Mouse (Mus musculus): Measurements from ENCODE around the gene Gart.

The Gart gene

DNA sequence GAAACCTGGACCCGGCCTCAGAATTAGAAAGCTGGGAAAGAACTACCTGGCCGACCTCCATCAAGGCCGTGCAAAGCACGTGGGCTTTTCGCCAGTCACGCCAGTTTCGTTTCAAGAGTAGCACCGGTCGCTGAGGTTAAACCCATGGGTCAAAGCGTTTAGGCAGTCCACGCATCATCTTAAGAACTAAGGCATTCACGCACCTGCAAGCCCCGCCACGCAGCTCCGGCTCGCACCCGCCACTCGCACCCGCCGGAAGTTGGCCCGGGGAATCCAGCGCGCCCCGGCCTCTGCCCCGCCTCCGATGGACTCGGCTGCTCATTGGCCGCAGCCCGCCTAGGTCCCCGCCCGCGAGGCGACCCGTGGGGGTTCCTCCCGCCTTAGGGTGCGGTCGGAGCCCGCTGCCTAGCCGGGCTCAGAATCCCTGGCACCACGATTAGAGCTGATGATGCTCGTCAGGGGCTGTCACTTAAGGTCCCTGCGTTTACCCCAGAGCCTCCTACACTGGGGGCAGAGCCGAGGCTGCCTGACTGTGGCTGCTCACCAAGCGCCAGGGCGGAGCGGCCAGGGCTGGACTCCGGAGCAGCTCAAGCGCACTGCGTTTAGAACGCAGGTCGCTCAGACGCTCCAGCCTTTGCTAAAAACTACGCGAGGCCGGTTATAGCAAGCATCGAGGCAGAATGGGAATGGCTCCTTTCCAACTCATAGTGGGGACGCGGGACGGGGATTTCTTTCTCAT, at the start of gene Gart:
Gene Gart, minus strand, starts transcription at position 272 of the 739 bp plus-strand sequence.
- DNase-seq, result peak; percentile 92

DNA sequence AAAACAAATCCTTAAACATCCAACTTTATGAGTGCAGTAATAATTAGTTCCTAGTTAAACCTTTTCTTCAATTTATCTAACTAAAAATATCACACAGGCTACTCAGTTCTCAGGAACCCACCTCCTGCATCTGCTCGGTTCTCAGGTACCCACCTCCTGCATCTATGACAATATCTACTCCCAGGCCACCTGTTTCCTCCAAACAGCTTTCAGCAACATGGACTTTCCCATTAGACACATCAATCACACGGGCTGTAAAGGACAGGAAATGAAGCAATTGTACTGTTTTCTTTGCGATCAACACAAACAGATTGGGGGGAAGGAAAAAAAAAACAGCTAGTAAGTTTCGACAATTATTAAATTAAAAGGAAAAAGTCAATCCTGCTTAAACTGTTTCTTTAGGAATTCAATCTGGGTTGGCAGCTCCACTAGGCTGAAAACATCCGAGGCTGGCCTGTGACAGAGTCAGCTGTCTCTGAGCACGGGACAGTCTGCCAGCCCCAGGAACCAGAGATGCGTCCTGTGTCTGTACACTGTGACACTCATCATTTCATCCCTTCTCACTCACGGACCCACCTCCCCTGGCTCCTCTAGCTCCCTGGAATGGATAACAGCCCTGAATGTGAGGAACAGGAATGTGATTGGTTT, 48.5 kb upstream of the Gart start:
- DNase-seq, result no peak

DNA sequence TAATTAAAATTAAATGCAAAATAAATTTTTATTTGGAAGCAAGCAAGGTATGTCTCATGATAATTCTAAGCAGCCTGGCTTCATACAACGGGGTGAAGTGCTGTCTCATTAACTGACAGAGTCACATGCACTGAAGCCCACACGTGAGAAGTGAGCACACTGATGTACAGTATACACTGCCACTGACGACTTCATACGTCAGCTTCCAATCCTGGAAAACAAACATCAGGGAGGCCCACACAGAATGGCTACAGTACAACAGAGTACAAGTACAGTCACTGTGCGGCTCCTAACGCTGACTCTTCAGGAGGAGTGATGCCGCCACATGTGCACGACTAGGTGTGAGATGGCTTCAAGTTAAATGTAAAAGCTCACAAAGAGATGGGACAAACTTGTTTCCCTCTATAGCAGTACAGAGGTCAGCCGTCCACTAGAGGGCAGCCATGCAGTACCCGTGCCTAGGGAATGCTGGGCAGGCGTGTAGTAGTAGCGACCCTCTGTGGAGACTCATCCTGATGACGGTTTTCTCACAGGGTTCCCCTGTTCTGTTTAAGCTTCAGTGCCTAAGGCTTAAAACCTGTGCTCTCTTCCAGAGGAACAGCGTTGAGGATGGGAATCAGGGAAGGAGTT, 47.8 kb upstream of the Gart start:
- DNase-seq, result peak; percentile 44

- DNase-seq, result no peak
These were observed 43.0 kb upstream of the Gart start for GRCm38 (mm10) chr16:91689791-91690190.

DNA sequence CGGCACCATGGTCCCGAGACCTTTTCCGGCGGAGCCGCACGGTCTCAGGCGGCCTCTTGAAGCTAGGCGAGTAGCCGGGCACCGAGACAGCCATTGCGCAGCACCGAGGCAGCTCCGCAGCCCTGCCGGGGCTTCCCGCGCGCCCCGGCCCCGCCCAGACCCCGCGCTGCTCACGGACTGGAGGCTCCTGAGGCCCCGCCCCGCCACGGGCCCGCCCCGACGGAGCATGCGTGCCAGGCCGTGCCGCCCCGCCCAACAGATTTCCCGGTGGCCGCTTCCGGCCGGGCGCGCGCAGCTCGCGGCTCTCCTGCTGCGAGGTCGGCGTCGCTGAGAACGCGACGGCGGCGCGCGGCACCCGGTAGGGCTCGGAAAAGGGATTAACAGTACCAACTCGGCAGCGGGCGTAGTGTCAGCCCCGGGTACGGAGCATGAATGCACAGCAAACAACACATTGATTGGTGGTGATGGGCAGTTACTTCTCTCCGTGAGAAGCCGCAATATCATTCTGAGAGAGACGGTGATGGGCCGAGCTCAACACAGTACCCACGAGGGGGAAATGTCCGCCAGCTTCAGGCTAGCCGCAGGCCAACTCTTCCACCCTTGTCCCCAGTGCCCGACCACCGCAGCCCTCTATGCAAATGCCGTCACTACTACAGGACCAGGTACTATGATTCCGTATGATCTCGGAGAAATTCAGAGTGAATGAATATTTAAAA, 42.0 kb upstream of the Gart start, which contains the start of gene Donson:
Gene Donson, minus strand, starts transcription at position 152 of the 716 bp plus-strand sequence.
- DNase-seq, result peak; percentile 93

- DNase-seq, result no peak
These were observed 41.4 kb upstream of the Gart start for GRCm38 (mm10) chr16:91688023-91688618.

DNA sequence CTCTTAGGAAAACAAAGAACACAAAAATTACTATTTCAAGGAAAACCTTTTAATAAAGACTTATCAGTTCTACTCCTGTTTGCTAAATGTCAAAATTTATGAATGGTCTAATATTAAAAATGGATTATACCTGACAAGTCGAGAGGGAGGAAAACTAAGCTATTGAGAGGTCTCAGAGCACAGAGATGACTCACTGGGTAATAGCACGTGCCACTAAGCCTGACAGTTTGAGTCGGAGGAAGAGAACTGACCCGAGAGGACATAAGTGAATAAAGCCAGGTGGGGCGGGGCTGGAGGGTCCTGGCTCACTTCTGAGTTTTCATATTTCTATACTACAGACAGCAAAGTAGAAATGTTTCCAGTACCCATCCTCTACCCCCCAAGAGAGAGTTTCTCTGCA, 39.6 kb upstream of the Gart start:
- DNase-seq, result no peak

- DNase-seq, result no peak
These were observed 38.8 kb upstream of the Gart start for GRCm38 (mm10) chr16:91685526-91685925.

- DNase-seq, result no peak
These were observed 33.9 kb upstream of the Gart start for GRCm38 (mm10) chr16:91680656-91681055.

- no peak for DNase-seq
These were observed 31.6 kb upstream of the Gart start for GRCm38 (mm10) chr16:91678147-91678911.

GRCm38 (mm10) chr16:91674500-91674899, 27.7 kb upstream of the Gart start:
- no peak for DNase-seq

DNA sequence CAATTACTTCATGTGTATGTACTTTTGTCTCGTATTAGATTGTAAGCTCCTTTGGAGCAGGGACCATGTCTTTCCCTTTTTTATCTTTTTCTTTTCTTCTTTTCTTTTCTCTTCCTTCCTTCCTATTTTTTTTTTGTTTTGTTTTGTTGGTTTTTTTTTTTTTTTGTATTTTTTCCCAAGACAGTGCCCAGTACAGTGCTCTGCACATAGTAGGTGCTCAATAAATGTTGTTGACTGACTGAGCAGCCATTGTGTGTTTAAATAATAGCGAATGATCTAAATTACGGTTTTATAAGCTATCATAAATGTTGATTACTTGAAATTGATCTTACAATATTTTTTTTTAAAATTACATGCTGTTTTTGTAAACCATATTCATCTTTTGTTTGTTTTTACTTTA, 17.0 kb upstream of the Gart start:
- no peak for DNase-seq

GRCm38 (mm10) chr16:91662336-91662735, 15.6 kb upstream of the Gart start:
- DNase-seq, result no peak

DNA sequence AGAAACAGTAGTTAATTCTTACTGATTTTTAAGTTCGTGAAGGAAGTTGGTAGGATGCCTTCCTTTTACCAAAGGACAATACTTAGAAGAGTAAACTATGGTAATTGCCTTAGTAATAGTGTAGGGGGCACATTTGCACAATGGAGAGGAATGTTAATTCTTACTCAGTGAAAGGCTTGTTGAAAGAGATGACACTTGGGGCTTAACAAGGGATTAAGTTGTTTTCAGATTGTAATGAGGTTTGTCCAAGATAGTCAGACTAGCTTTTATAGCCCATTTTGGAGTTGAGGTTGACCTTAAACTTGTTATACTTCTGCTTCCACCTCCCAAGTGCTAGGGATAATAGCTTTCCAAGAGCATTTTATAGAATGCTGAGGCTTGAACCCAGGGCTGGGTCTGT, 14.6 kb upstream of the Gart start:
- DNase-seq, result no peak

DNA sequence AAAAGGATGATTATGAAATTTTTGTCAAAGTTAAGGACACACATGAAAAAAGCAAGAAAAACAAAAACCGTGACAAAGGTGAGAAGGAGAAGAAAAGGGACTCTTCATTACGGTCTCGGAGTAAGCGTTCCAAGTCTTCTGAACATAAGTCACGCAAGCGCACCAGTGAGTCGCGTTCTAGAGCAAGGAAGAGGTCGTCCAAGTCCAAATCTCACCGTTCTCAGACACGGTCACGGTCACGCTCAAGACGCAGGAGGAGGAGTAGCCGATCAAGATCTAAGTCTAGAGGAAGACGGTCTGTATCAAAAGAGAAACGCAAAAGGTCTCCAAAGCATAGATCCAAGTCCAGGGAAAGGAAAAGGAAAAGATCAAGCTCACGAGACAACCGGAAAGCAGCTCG, 13.0 kb upstream of the Gart start:
- DNase-seq, result no peak

DNA sequence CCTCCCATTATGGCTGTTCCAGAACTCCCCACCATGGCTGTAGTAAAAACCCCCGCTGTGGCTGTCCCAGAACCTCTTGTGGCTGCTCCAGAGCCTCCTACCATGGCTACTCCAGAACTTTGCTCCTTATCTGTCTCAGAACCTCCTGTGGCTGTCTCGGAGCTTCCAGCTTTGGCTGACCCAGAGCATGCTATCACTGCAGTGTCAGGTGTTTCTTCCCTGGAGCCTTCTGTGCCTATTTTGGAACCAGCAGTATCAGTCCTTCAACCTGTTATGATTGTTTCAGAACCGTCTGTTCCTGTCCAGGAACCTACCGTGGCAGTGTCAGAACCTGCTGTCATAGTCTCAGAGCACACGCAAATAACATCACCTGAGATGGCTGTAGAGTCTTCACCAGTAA, 11.7 kb upstream of the Gart start:
- DNase-seq, result no peak

GRCm38 (mm10) chr16:91657285-91657684, 10.5 kb upstream of the Gart start:
- DNase-seq, result no peak

- DNase-seq, result no peak
These were observed 8.5 kb upstream of the Gart start for GRCm38 (mm10) chr16:91655285-91655684.

- DNase-seq, result no peak
These were observed 5.4 kb upstream of the Gart start for GRCm38 (mm10) chr16:91652191-91652590.

- no peak for DNase-seq
These were observed 3.0 kb upstream of the Gart start for GRCm38 (mm10) chr16:91649781-91650180.

- no peak for DNase-seq
These were observed 2.5 kb upstream of the Gart start for GRCm38 (mm10) chr16:91649246-91649645.

- DNase-seq, result peak; percentile 67
These were observed 1.4 kb upstream of the Gart start for GRCm38 (mm10) chr16:91648220-91648550.
